Mouse (Mus musculus) G1E (cell line): ENCODE results near the gene Myo6.

ENCODE experiments used
- CTCF ChIP-seq: IDR thresholded peaks from 2 replicates; pipeline ENCODE4 v1.5.1; 2012; ENCODE audit warnings: low read depth, low read length, inconsistent platforms, mixed read lengths
- GATA1 ChIP-seq: IDR thresholded peaks from 2 replicates; pipeline ENCODE4 v1.6.1; 2012; ENCODE audit warnings: borderline replicate concordance, low read length, inconsistent platforms, mixed read lengths
- GATA2 ChIP-seq: IDR thresholded peaks from 2 replicates; pipeline ENCODE4 v1.6.1; 2012; ENCODE audit warnings: low read depth, low read length, inconsistent platforms, borderline replicate concordance
- POLR2AphosphoS5 ChIP-seq: IDR thresholded peaks from 2 replicates; pipeline ENCODE4 v1.6.1; 2012; ENCODE audit warnings: low read depth, low read length, inconsistent platforms; ENCODE audit not compliant: insufficient replicate concordance
- TAL1 ChIP-seq: conservative IDR thresholded peaks from 2 replicates; pipeline ENCODE4 v1.6.1; 2012; ENCODE audit warnings: low read depth, low read length, inconsistent platforms, mixed read lengths

DNA sequence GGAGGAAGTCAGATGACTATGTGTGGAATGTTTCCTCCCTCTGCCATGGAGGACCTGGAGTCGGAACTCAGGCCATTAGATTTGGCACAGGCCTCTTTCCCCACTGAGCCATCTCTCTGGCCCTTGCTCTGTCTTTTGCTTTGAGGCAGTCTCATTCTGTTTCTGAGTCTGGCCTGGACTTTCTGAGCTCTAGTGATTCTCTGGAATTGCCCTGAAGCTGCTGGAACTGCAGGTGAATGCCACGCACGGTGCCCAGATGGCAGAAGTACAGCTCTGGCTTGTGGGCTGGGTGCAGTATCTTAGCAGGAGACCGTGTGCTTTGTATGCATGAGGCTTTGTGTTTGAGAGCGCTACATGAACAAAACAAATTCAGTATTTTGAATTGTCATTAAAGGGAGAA, 5.9 kb upstream of the Myo6 start:
- no peak for TF ChIP-seq CTCF
- TF ChIP-seq POLR2AphosphoS5: no peak
- TF ChIP-seq TAL1: no peak
- no peak for TF ChIP-seq GATA1
- no peak for TF ChIP-seq GATA2
